Mouse (Mus musculus): ENCODE results near the gene Mob3c. TPM values are rescaled to one million over a fixed set of nuclear protein-coding genes. Genes with fewer than 3 reads are reported as not detected.
A peak's percentile ranks its signal among the peaks of the same experiment; 100 is the strongest.

The Mob3c gene
- 36.4 and 36.8 TPM in 2 replicates for polyA plus RNA-seq (2012; rRNA removed)

- Histone ChIP-seq H3K36me3 (ENCODE audit: control insufficient read depth, insufficient read depth, low read length) (no peaks in the 10 kb centered on the region; the same call in 1 of the 2 replicates), H3K4me1 (replicated peaks; ENCODE audit: control insufficient read depth, insufficient read depth, low read length) (peaks cover 32% of the 10 kb centered on the region), H3K27me3 (ENCODE audit: control insufficient read depth, insufficient read depth, low read length) (no peaks in the 10 kb centered on the region), H3K4me3 (ENCODE audit: control insufficient read depth, insufficient read depth, low read length) (peak within 1 kb of the TSS; percentile 90), H3K27ac (ENCODE audit: control insufficient read depth, insufficient read depth, low read length) (peak within 1 kb of the TSS; percentile 31; the same call in 1 of the 2 replicates)
- WGBS, result under 1% methylated on average over 57 of the region's 57 CpGs
- TF ChIP-seq CTCF (IDR thresholded peaks at IDR 0.05; ENCODE audit: borderline replicate concordance, control insufficient read depth, extremely low read depth, insufficient read depth, low read length, poor library complexity) (no peak), POLR2A (IDR thresholded peaks at IDR 0.05; ENCODE audit: control insufficient read depth, extremely low read depth, insufficient read depth, low read length, poor library complexity) (0 out of 2 replicates have a peak, but pooled peaks have one; percentile 18)
- peak; percentile 69 for DNase-seq
These were observed at the start of gene Mob3c for GRCm38 (mm10) chr4:115827888-115828571. Gene Mob3c (plus strand): TSS chr4:115828092.

- no peak for TF ChIP-seq CTCF (IDR thresholded peaks at IDR 0.05; ENCODE audit: borderline replicate concordance, control insufficient read depth, extremely low read depth, insufficient read depth, low read length, poor library complexity)
- TF ChIP-seq POLR2A (IDR thresholded peaks at IDR 0.05; ENCODE audit: control insufficient read depth, extremely low read depth, insufficient read depth, low read length, poor library complexity), result no peak
- Histone ChIP-seq H3K36me3 (ENCODE audit: control insufficient read depth, insufficient read depth, low read length) (no peaks in the 10 kb centered on the region; the same call in none of the 2 replicates), H3K27me3 (ENCODE audit: control insufficient read depth, insufficient read depth, low read length) (no peaks in the 10 kb centered on the region), H3K4me1 (replicated peaks; ENCODE audit: control insufficient read depth, insufficient read depth, low read length) (peaks cover 8% of the 10 kb centered on the region), H3K4me3 (ENCODE audit: control insufficient read depth, insufficient read depth, low read length) (no peak overlapping the region), H3K27ac (ENCODE audit: control insufficient read depth, insufficient read depth, low read length) (no peak overlapping the region)
- no peak for DNase-seq
- 54% methylated on average over 6 of the region's 6 CpGs for WGBS
These were observed 47.6 kb upstream of the Mob3c start for GRCm38 (mm10) chr4:115780269-115780668.

GRCm38 (mm10) chr4:115780918-115781317 lies 47.0 kb upstream of the Mob3c start, which contains the start of gene Tex38:
Gene Tex38 (minus strand): TSS chr4:115781018.
- TF ChIP-seq CTCF (IDR thresholded peaks at IDR 0.05; ENCODE audit: borderline replicate concordance, control insufficient read depth, extremely low read depth, insufficient read depth, low read length, poor library complexity) (no peak), POLR2A (IDR thresholded peaks at IDR 0.05; ENCODE audit: control insufficient read depth, extremely low read depth, insufficient read depth, low read length, poor library complexity) (no peak)

GRCm38 (mm10) chr4:115782026-115782805 lies 45.7 kb upstream of the Mob3c start:
- H3K27ac ChIP-seq (ENCODE audit: control insufficient read depth, insufficient read depth, low read length), result no peak overlapping the region
- H3K36me3 ChIP-seq (ENCODE audit: control insufficient read depth, insufficient read depth, low read length), result no peaks in the 10 kb centered on the region
- WGBS, result 96% methylated on average over 5 of the region's 5 CpGs
- TF ChIP-seq POLR2A (IDR thresholded peaks at IDR 0.05; ENCODE audit: control insufficient read depth, extremely low read depth, insufficient read depth, low read length, poor library complexity) (no peak), CTCF (IDR thresholded peaks at IDR 0.05; ENCODE audit: borderline replicate concordance, control insufficient read depth, extremely low read depth, insufficient read depth, low read length, poor library complexity) (no peak)
- no peak for DNase-seq
- peaks cover 13% of the 10 kb centered on the region for H3K4me1 ChIP-seq (replicated peaks; ENCODE audit: control insufficient read depth, insufficient read depth, low read length)
- H3K27me3 ChIP-seq (ENCODE audit: control insufficient read depth, insufficient read depth, low read length), result no peaks in the 10 kb centered on the region
- no peak overlapping the region for H3K4me3 ChIP-seq (ENCODE audit: control insufficient read depth, insufficient read depth, low read length)

More at GRCm38 (mm10) chr4:115780918-115781317, 47.0 kb upstream of the Mob3c start, which contains the start of gene Tex38:
- Histone ChIP-seq H3K4me3 (ENCODE audit: control insufficient read depth, insufficient read depth, low read length) (no peak within 1 kb of the TSS), H3K4me1 (replicated peaks; ENCODE audit: control insufficient read depth, insufficient read depth, low read length) (peaks cover 13% of the 10 kb centered on the region), H3K36me3 (ENCODE audit: control insufficient read depth, insufficient read depth, low read length) (no peaks in the 10 kb centered on the region; the same call in none of the 2 replicates), H3K27me3 (ENCODE audit: control insufficient read depth, insufficient read depth, low read length) (no peaks in the 10 kb centered on the region), H3K27ac (ENCODE audit: control insufficient read depth, insufficient read depth, low read length) (no peak within 1 kb of the TSS)
- WGBS, result 91% methylated on average over 3 of the region's 3 CpGs
- no peak for DNase-seq

- Histone ChIP-seq H3K4me1 (replicated peaks; ENCODE audit: control insufficient read depth, insufficient read depth, low read length) (peaks cover 11% of the 10 kb centered on the region), H3K4me3 (ENCODE audit: control insufficient read depth, insufficient read depth, low read length) (peak within 1 kb of the TSS; percentile 96), H3K36me3 (ENCODE audit: control insufficient read depth, insufficient read depth, low read length) (peaks cover 18% of the 10 kb centered on the region), H3K27ac (ENCODE audit: control insufficient read depth, insufficient read depth, low read length) (peak within 1 kb of the TSS; percentile 45), H3K27me3 (ENCODE audit: control insufficient read depth, insufficient read depth, low read length) (no peaks in the 10 kb centered on the region)
- no peak; the same call in 1 of the 2 replicates for TF ChIP-seq CTCF (IDR thresholded peaks at IDR 0.05; ENCODE audit: borderline replicate concordance, control insufficient read depth, extremely low read depth, insufficient read depth, low read length, poor library complexity)
- TF ChIP-seq POLR2A (IDR thresholded peaks at IDR 0.05; ENCODE audit: control insufficient read depth, extremely low read depth, insufficient read depth, low read length, poor library complexity), result peak; percentile 62
- whole genome bisulfite sequencing, result under 1% methylated on average over 67 of the region's 69 CpGs
- DNase-seq, result peak; percentile 74
These were observed 43.0 kb upstream of the Mob3c start, which contains the start of gene Atpaf1 for GRCm38 (mm10) chr4:115784769-115785510. Gene Atpaf1 (plus strand): TSS chr4:115784812.

Measured in thymus, adult 2 months (tissue).